ENCODE assay signal across 9 mouse cellular contexts in genomic region chr10:60124078-60124477, GRCm38 (mm10). TPM values are rescaled to one million over a fixed set of nuclear protein-coding genes. Genes with fewer than 3 reads are reported as not detected.
A peak's percentile ranks its signal among the peaks of the same experiment; 100 is the strongest.
DNase-seq lines count a peak whose midpoint lies in the region; ATAC-seq and TF ChIP-seq lines count a peak whose summit lies in the region.
"Had no signal": no experiment of that assay in that cellular context is flagged by ENCODE, and none has a peak within 500 bp of the region (broad histone marks: within the 10 kb centered on the region; RNA-seq: fewer than 3 reads in every experiment).

No protein-coding gene starts in this region.

- TF ChIP-seq CTCF in embryonic fibroblast, embryonic 13.5 days (IDR thresholded peaks at IDR 0.05; ENCODE audit: borderline replicate concordance, insufficient read depth, low read length): peak; percentile 50; the same call in 1 of the 2 replicates

- no peaks in the 10 kb centered on the region for H3K4me1 ChIP-seq in embryonic fibroblast, embryonic 13.5 days (ENCODE audit: control insufficient read depth, insufficient read depth, low read length)
- H3K4me1 ChIP-seq in forebrain, embryonic 14.5 days (ENCODE audit: control insufficient read depth, insufficient read depth, low read length): no peaks in the 10 kb centered on the region

- TF ChIP-seq POLR2A in embryonic fibroblast, embryonic 13.5 days (IDR thresholded peaks at IDR 0.05; ENCODE audit: low read depth, low read length): no peak

- no peak overlapping the region for H3K4me3 ChIP-seq in embryonic fibroblast, embryonic 13.5 days (ENCODE audit: insufficient read depth, low read length)
- no peak overlapping the region for H3K4me3 ChIP-seq in forebrain, embryonic 14.5 days (ENCODE audit: low read depth, low read length)
- H3K4me3 ChIP-seq: limb, embryonic 12.5 days had no signal

- no peak for ATAC-seq in erythroid progenitor cell, adult 5-6 weeks (replicated peaks; ENCODE audit: low FRiP score, poor library complexity, severe bottlenecking)
- ATAC-seq in forebrain, embryonic 14.5 days: no peak

- peak; percentile 35 to 37 for DNase-seq in heart, postnatal 14 days
- DNase-seq in heart, postnatal 25 days (ENCODE audit: low spot score): no peak
- peak; percentile 27 for DNase-seq in 3134 (ENCODE audit: extremely low read depth, insufficient read length, low spot score)
- peak; percentile 62 to 65 for DNase-seq in B cell, adult 2 months
- DNase-seq in frontal cortex, postnatal 14 days (ENCODE audit: low spot score in 2 of 2): no peak
- no peak for DNase-seq in forebrain, embryonic 14.5 days (ENCODE audit: low spot score)

- H3K9ac ChIP-seq in forebrain, embryonic 14.5 days (ENCODE audit: low read length): no peak overlapping the region
- H3K9ac ChIP-seq: limb, embryonic 12.5 days had no signal

- no peaks in the 10 kb centered on the region for H3K9me3 ChIP-seq in forebrain, embryonic 14.5 days (replicated peaks; ENCODE audit: control insufficient read depth, low read length)
- H3K9me3 ChIP-seq: limb, embryonic 12.5 days had no signal

- H3K4me2 ChIP-seq in forebrain, embryonic 14.5 days (ENCODE audit: low read length): no peak overlapping the region
- H3K4me2 ChIP-seq: limb, embryonic 12.5 days had no signal

- H3K27me3 ChIP-seq in forebrain, embryonic 14.5 days (replicated peaks; ENCODE audit: control insufficient read depth, insufficient read depth, low read length): no peaks in the 10 kb centered on the region
- H3K27me3 ChIP-seq: limb, embryonic 12.5 days had no signal

- H3K27ac ChIP-seq in embryonic fibroblast, embryonic 13.5 days (ENCODE audit: insufficient read depth, low read length): no peak overlapping the region
- no peak overlapping the region; the same call in 1 of the 2 replicates for H3K27ac ChIP-seq in forebrain, embryonic 14.5 days (ENCODE audit: low read depth, low read length)
- H3K27ac ChIP-seq: limb, embryonic 12.5 days had no signal

- WGBS in forebrain, embryonic 14.5 days: 72% methylated on average over 6 of the region's 6 CpGs

- intact Hi-C loops in heart, postnatal 14 days (cut with DNase I): no loop called here
- intact Hi-C loops in heart, postnatal 25 days (cut with DNase I): no loop called here

- H3K36me3 ChIP-seq in forebrain, embryonic 14.5 days (ENCODE audit: control insufficient read depth, insufficient read depth, low read length): peaks cover 8% of the 10 kb centered on the region; the same call in 1 of the 2 replicates
- H3K36me3 ChIP-seq: limb, embryonic 12.5 days had no signal

RNA-seq across cellular contexts. Expression of gene Spock2, which starts 18.1 kb away (rescaled TPM):
- 10 to 100 TPM; 11.5 to 18.0 TPM for total RNA-seq in heart, postnatal 14 days (2021)
- 10 to 100 TPM; 14.8 to 16.1 TPM for total RNA-seq in heart, postnatal 25 days (2021)
- polyA plus RNA-seq in embryonic fibroblast, embryonic 13.5 days (2011; ENCODE audit: insufficient read length, low read depth, missing spikeins): 1.1 and 1.6 TPM in 2 replicates
- not detected in 2 replicates for total RNA-seq in erythroid progenitor cell, adult 5-6 weeks (2015; ENCODE audit: low replicate concordance)
- not detected in 2 replicates for total RNA-seq in erythroid progenitor cell, adult 5-6 weeks (2017; ENCODE audit: low replicate concordance)
- 23.5 and 36.1 TPM in 2 replicates for polyA plus RNA-seq in forebrain, embryonic 14.5 days (2014; fragmentation: Nextera tagmentation; extraction: Ambion mirVana)

Comparison
In these comparisons a context has a peak if more than half of its experiments do, and no peak if none do; other contexts are left out.
1. DNase-seq: peak in heart, postnatal 14 days (2 of 2), 3134 (single experiment) and B cell, adult 2 months (2 of 2); none in heart, postnatal 25 days (single experiment), frontal cortex, postnatal 14 days (0 of 2) and forebrain, embryonic 14.5 days (single experiment).
2. RNA of gene Spock2, which starts 18.1 kb away (total RNA-seq): 11.5 to 18.0 TPM in heart, postnatal 14 days and 14.8 to 16.1 TPM in heart, postnatal 25 days; not detected in erythroid progenitor cell, adult 5-6 weeks; every median in the first group is over 10 times any median in the second.